Mouse (Mus musculus): ENCODE measurements at regions not wholly inside any gene's neighbourhood (a gene's known extent, or its start where the extent isn't known, plus 50 kb on each side); places are given as distances from the start of the nearest gene placed in this dataset.
"Not testable (repeated sequence)": the region's sequence is repeated elsewhere in the genome, so short reads cannot be mapped to it uniquely, and the experiment has no call there.

- no peak for DNase-seq (ENCODE audit: low spot score)
Measured at GRCm38 (mm10) chr1:98665584-98665983, 244.7 kb downstream of the Slco6d1 start.

GRCm38 (mm10) chr1:98667426-98667825 lies 246.5 kb downstream of the Slco6d1 start:
- not testable (repeated sequence) for DNase-seq (ENCODE audit: low spot score)

- no peak for DNase-seq (ENCODE audit: low spot score)
Measured at GRCm38 (mm10) chr1:98667887-98668286, 247.0 kb downstream of the Slco6d1 start.

GRCm38 (mm10) chr1:98668595-98668994 lies 247.7 kb downstream of the Slco6d1 start:
- DNase-seq (ENCODE audit: low spot score), result no peak

- DNase-seq (ENCODE audit: low spot score), result no peak
Measured at GRCm38 (mm10) chr1:98678686-98679085, 257.8 kb downstream of the Slco6d1 start.

GRCm38 (mm10) chr1:98713809-98714208 lies 292.9 kb downstream of the Slco6d1 start:
- DNase-seq (ENCODE audit: low spot score), result no peak

GRCm38 (mm10) chr1:98714307-98714706 lies 293.4 kb downstream of the Slco6d1 start:
- DNase-seq (ENCODE audit: low spot score), result no peak

- DNase-seq (ENCODE audit: low spot score), result no peak
Measured at GRCm38 (mm10) chr1:98720595-98720994, 299.7 kb downstream of the Slco6d1 start.

GRCm38 (mm10) chr1:98727354-98728015 lies 306.6 kb downstream of the Slco6d1 start:
- no peak for DNase-seq (ENCODE audit: low spot score)

- DNase-seq (ENCODE audit: low spot score), result peak; percentile 33
Measured at GRCm38 (mm10) chr1:98748886-98749285, 328.0 kb downstream of the Slco6d1 start.

- DNase-seq (ENCODE audit: low spot score), result no peak
Measured at GRCm38 (mm10) chr1:98788528-98788927, 367.6 kb downstream of the Slco6d1 start.

- DNase-seq (ENCODE audit: low spot score), result no peak
Measured at GRCm38 (mm10) chr1:98793320-98793719, 372.4 kb downstream of the Slco6d1 start.

GRCm38 (mm10) chr1:98812543-98812942 lies 391.6 kb downstream of the Slco6d1 start:
- no peak for DNase-seq (ENCODE audit: low spot score)

- no peak for DNase-seq (ENCODE audit: low spot score)
Measured at GRCm38 (mm10) chr1:98813990-98814389, 393.1 kb downstream of the Slco6d1 start.

- no peak for DNase-seq (ENCODE audit: low spot score)
Measured at GRCm38 (mm10) chr1:98818076-98818475, 397.2 kb downstream of the Slco6d1 start.

GRCm38 (mm10) chr1:98860236-98860635 lies 439.3 kb downstream of the Slco6d1 start:
- DNase-seq (ENCODE audit: low spot score), result no peak

GRCm38 (mm10) chr1:98906260-98906659 lies 485.3 kb downstream of the Slco6d1 start:
- DNase-seq (ENCODE audit: low spot score), result no peak

GRCm38 (mm10) chr1:98923043-98923442 lies 502.1 kb downstream of the Slco6d1 start:
- no peak for DNase-seq (ENCODE audit: low spot score)

- peak; percentile 57 for DNase-seq (ENCODE audit: low spot score)
Measured at GRCm38 (mm10) chr1:98924933-98925332, 504.0 kb downstream of the Slco6d1 start.

GRCm38 (mm10) chr1:98930926-98931325 lies 510.0 kb downstream of the Slco6d1 start:
- DNase-seq (ENCODE audit: low spot score), result no peak

GRCm38 (mm10) chr1:98932239-98932638 lies 511.3 kb downstream of the Slco6d1 start:
- DNase-seq (ENCODE audit: low spot score), result no peak

- DNase-seq (ENCODE audit: low spot score), result no peak
Measured at GRCm38 (mm10) chr1:98977686-98978085, 556.8 kb downstream of the Slco6d1 start.

Data from left cerebral cortex, adult 11 months (tissue).